Mouse (Mus musculus) intestine, postnatal 0 days (tissue): Measurements from ENCODE around the gene Phf20. TPM values are rescaled to one million over a fixed set of nuclear protein-coding genes. Genes with fewer than 3 reads are reported as not detected.

Experiments used
- ATAC-seq: fragments of 200-750 bp; cut with Nextera tagmentation; 2 replicates; pipeline ENCODE4 v1.8.0; 2017; ENCODE audit warnings: mild to moderate bottlenecking, moderate TSS enrichment, moderate library complexity
- H3K27ac ChIP-seq: fragments of 300-500 bp; sonication (generic); 2 replicates; pipeline ENCODE4 v1.5.1; 2014; ENCODE audit warnings: mild to moderate bottlenecking, low read depth, low read length, moderate library complexity
- H3K27me3 ChIP-seq: fragments of 300-500 bp; sonication (generic); replicated peaks from 2 replicates; pipeline ENCODE4 v1.6.1; 2014; ENCODE audit warnings: low read length, mixed read lengths; ENCODE audit not compliant: control insufficient read depth, insufficient read depth
- H3K36me3 ChIP-seq: fragments of 300-500 bp; sonication (generic); 2 replicates; pipeline ENCODE4 v1.6.1; 2014; ENCODE audit warnings: mild to moderate bottlenecking, moderate library complexity; ENCODE audit not compliant: control insufficient read depth, insufficient read depth
- H3K4me1 ChIP-seq: fragments of 300-500 bp; sonication (generic); replicated peaks from 2 replicates; pipeline ENCODE4 v1.6.1; 2014; ENCODE audit warnings: antibody characterized with exemption, low read length, mixed read lengths; ENCODE audit not compliant: control insufficient read depth, insufficient read depth
- H3K4me2 ChIP-seq: fragments of 300-500 bp; sonication (generic); replicated peaks from 2 replicates; pipeline ENCODE4 v1.6.1; 2014; ENCODE audit warnings: low read depth, mild to moderate bottlenecking, moderate library complexity
- H3K4me3 ChIP-seq: fragments of 300-500 bp; sonication (generic); 2 replicates; pipeline ENCODE4 v1.5.1; 2014; ENCODE audit warnings: low read depth, low read length
- H3K9ac ChIP-seq: fragments of 300-500 bp; sonication (generic); 2 replicates; pipeline ENCODE4 v1.6.1; 2014; ENCODE audit warnings: mild to moderate bottlenecking, low read depth, low read length
- H3K9me3 ChIP-seq: fragments of 300-500 bp; sonication (generic); 2 replicates; pipeline ENCODE4 v1.6.1; 2016; ENCODE audit warnings: mixed run types; ENCODE audit not compliant: control insufficient read depth
- CTCF ChIP-seq: sonication (generic); IDR thresholded peaks from 2 replicates; pipeline ENCODE4 v1.5.1; 2016; ENCODE audit warnings: low read depth, mild to moderate bottlenecking, control low read depth, antibody characterized with exemption, moderate library complexity
- WGBS: fragments of 180-500 bp; shearing (Covaris S2); extraction: QIAGEN DNeasy Blood & Tissue Kit; methylation state at CpG from one replicate; pipeline ENCODE4 v1.1.7; 2014; 5-methylcytosine and 5-hydroxymethylcytosine counted together
- polyA plus RNA-seq: library from polyadenylated mRNA; unstranded; fragments of >200 nt; fragmentation: Nextera tagmentation; extraction: Ambion mirVana; gene quantifications from 2 replicates; pipeline ENCODE4 v1.2.1, GENCODE M21; 2015

The Phf20 gene
- polyA plus RNA-seq = 20.9 and 24.2 TPM in 2 replicates

- under 1% methylated on average over 63 of the region's 88 CpGs for WGBS
- Histone ChIP-seq H3K4me1 (no peaks in the 10 kb centered on the region), H3K9me3 (no peaks in the 10 kb centered on the region), H3K36me3 (no peaks in the 10 kb centered on the region), H3K27ac (peak within 1 kb of the TSS; percentile 94), H3K4me2 (peak within 1 kb of the TSS; percentile 88), H3K27me3 (no peaks in the 10 kb centered on the region), H3K9ac (peak within 1 kb of the TSS; percentile 65), H3K4me3 (peak within 1 kb of the TSS; percentile 58)
- TF ChIP-seq CTCF = peak; percentile 23; the same call in 1 of the 2 replicates
- peak; percentile 99 for ATAC-seq
Observed at GRCm38 (mm10) chr2:156196302-156197128, at the start of gene Phf20. Gene Phf20 (plus strand): TSS chr2:156196466.

GRCm38 (mm10) chr2:156147316-156147915 is 48.9 kb upstream of the Phf20 start:
- H3K9ac ChIP-seq = no peak overlapping the region
- no peak for TF ChIP-seq CTCF
- no peak overlapping the region for H3K27ac ChIP-seq
- ATAC-seq = no peak
- no peaks in the 10 kb centered on the region; the same call in 1 of the 2 replicates for H3K4me1 ChIP-seq
- H3K9me3 ChIP-seq = no peaks in the 10 kb centered on the region
- H3K27me3 ChIP-seq = no peaks in the 10 kb centered on the region
- no peak overlapping the region for H3K4me2 ChIP-seq
- H3K4me3 ChIP-seq = no peak overlapping the region
- H3K36me3 ChIP-seq = peaks cover 44% of the 10 kb centered on the region
- WGBS = 78% methylated on average over 3 of the region's 3 CpGs

GRCm38 (mm10) chr2:156151538-156151937 is 44.7 kb upstream of the Phf20 start:
- no peaks in the 10 kb centered on the region for H3K9me3 ChIP-seq
- H3K9ac ChIP-seq = no peak overlapping the region
- no peak overlapping the region for H3K27ac ChIP-seq
- peak; percentile 34 for TF ChIP-seq CTCF
- H3K27me3 ChIP-seq = no peaks in the 10 kb centered on the region
- H3K36me3 ChIP-seq = peaks cover 57% of the 10 kb centered on the region
- H3K4me1 ChIP-seq = no peaks in the 10 kb centered on the region
- no peak overlapping the region for H3K4me2 ChIP-seq
- ATAC-seq = no peak
- H3K4me3 ChIP-seq = no peak overlapping the region

GRCm38 (mm10) chr2:156165478-156165877 is 30.8 kb upstream of the Phf20 start:
- Histone ChIP-seq H3K9ac (no peak overlapping the region), H3K4me1 (no peaks in the 10 kb centered on the region), H3K4me2 (no peak overlapping the region), H3K27ac (no peak overlapping the region), H3K27me3 (no peaks in the 10 kb centered on the region), H3K4me3 (no peak overlapping the region), H3K9me3 (no peaks in the 10 kb centered on the region), H3K36me3 (peaks cover 83% of the 10 kb centered on the region)
- ATAC-seq = no peak
- 95% methylated on average over 1 of the region's 1 CpGs for WGBS
- TF ChIP-seq CTCF = no peak

GRCm38 (mm10) chr2:156166557-156166956 is 29.7 kb upstream of the Phf20 start:
- TF ChIP-seq CTCF = no peak
- ATAC-seq = no peak
- H3K4me1 ChIP-seq = no peaks in the 10 kb centered on the region
- 90% methylated on average over 5 of the region's 5 CpGs for WGBS
- H3K4me2 ChIP-seq = no peak overlapping the region
- H3K27me3 ChIP-seq = no peaks in the 10 kb centered on the region
- H3K9ac ChIP-seq = no peak overlapping the region
- H3K27ac ChIP-seq = no peak overlapping the region
- no peak overlapping the region for H3K4me3 ChIP-seq
- no peaks in the 10 kb centered on the region for H3K9me3 ChIP-seq
- peaks cover 76% of the 10 kb centered on the region for H3K36me3 ChIP-seq

- Histone ChIP-seq H3K36me3 (peaks cover 38% of the 10 kb centered on the region), H3K4me2 (peak overlapping the region; percentile 21), H3K4me3 (no peak overlapping the region; the same call in 1 of the 2 replicates), H3K9ac (no peak overlapping the region), H3K27ac (no peak overlapping the region), H3K4me1 (peaks cover 3% of the 10 kb centered on the region; the same call in 1 of the 2 replicates), H3K27me3 (no peaks in the 10 kb centered on the region), H3K9me3 (no peaks in the 10 kb centered on the region)
- 62% methylated on average over 6 of the region's 6 CpGs for WGBS
- TF ChIP-seq CTCF = no peak
- no peak for ATAC-seq
Observed at GRCm38 (mm10) chr2:156177079-156177478, 19.2 kb upstream of the Phf20 start.
